Mouse (Mus musculus): Measurements from ENCODE around the gene Crabp1.

GRCm38 (mm10) chr9:54787760-54788159, 23.2 kb downstream of the Crabp1 start:
- TF ChIP-seq POLR2A (IDR thresholded peaks at IDR 0.05; ENCODE audit: insufficient read length, low read depth): no peak
- peak in 2 of 3 experiments; percentile 29 to 39 for TF ChIP-seq MYOD1 (IDR thresholded peaks at IDR 0.05; ENCODE audit: control insufficient read depth in 1 of 3, insufficient read length in 2 of 3, low read depth in 2 of 3)
- no peak for TF ChIP-seq SRF (IDR thresholded peaks at IDR 0.05; ENCODE audit: control insufficient read depth, insufficient read length, low read depth)
